Mouse (Mus musculus) forebrain, embryonic 15.5 days (tissue): Measurements from ENCODE around the gene Shisa5. TPM values are rescaled to one million over a fixed set of nuclear protein-coding genes. Genes with fewer than 3 reads are reported as not detected.

Experiments
- ATAC-seq: fragments of 200-750 bp; cut with Nextera tagmentation; replicated peaks from 2 replicates; pipeline ENCODE4 v1.8.0; 2017; ENCODE audit warnings: mild to moderate bottlenecking, moderate TSS enrichment, moderate library complexity
- H3K27ac ChIP-seq: fragments of 300-500 bp; sonication (generic); replicated peaks from 2 replicates; pipeline ENCODE4 v1.5.1; 2015; ENCODE audit warnings: mild to moderate bottlenecking, inconsistent platforms
- H3K27me3 ChIP-seq: fragments of 300-500 bp; sonication (generic); 2 replicates; pipeline ENCODE4 v1.6.1; 2015; ENCODE audit warnings: inconsistent platforms
- H3K36me3 ChIP-seq: fragments of 300-500 bp; sonication (generic); 2 replicates; pipeline ENCODE4 v1.6.1; 2015; ENCODE audit warnings: mild to moderate bottlenecking, inconsistent platforms
- H3K4me1 ChIP-seq: fragments of 300-500 bp; sonication (generic); 2 replicates; pipeline ENCODE4 v1.6.1; 2015; ENCODE audit warnings: inconsistent platforms
- H3K4me2 ChIP-seq: fragments of 300-500 bp; sonication (generic); replicated peaks from 2 replicates; pipeline ENCODE4 v1.6.1; 2015; ENCODE audit warnings: mild to moderate bottlenecking, inconsistent platforms
- H3K4me3 ChIP-seq: fragments of 300-500 bp; sonication (generic); 2 replicates; pipeline ENCODE4 v1.5.1; 2015; ENCODE audit warnings: mild to moderate bottlenecking, inconsistent platforms
- H3K9ac ChIP-seq: fragments of 300-500 bp; sonication (generic); replicated peaks from 2 replicates; pipeline ENCODE4 v1.6.1; 2015; ENCODE audit warnings: mild to moderate bottlenecking, inconsistent platforms
- H3K9me3 ChIP-seq: fragments of 300-500 bp; sonication (generic); 2 replicates; pipeline ENCODE4 v1.6.1; 2016; ENCODE audit warnings: inconsistent platforms
- WGBS: fragments of 180-500 bp; shearing (Covaris S2); methylation state at CpG from one replicate; pipeline ENCODE4 v1.1.7; 2015; ENCODE audit warnings: mixed read lengths; 5-methylcytosine and 5-hydroxymethylcytosine counted together
- polyA plus RNA-seq: library from polyadenylated mRNA; unstranded; fragments of >200 nt; fragmentation: Nextera tagmentation; extraction: Ambion mirVana; gene quantifications from 2 replicates; pipeline ENCODE4 v1.2.1, GENCODE M21; 2015

Gene Shisa5
- polyA plus RNA-seq, 1 experiment from 2014 or later: 48.0 TPM

DNA sequence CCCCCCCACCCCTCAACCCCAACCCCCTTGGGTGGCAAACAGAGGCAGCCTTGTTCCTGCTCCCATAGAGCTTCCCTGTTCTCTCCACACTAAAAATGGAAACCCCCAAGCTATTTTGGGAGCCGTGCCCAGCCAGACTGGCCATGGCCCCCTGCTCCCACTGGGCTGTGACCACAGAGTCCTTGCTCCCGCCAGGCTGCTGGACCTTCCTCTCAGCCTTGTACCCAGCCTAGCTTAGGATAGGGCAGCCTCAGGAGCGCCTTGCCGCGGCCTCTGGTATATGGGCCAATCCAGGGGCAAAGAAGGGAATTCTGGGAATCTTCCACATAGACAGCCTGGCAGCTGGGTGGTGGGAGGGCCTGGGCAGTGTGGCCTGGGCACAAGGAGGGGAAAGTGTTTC lies 59.5 kb downstream of the Shisa5 start:
- Histone ChIP-seq H3K36me3 (peaks cover 25% of the 10 kb centered on the region), H3K9me3 (no peaks in the 10 kb centered on the region), H3K4me3 (peak overlapping the region; percentile 65), H3K4me2 (peak overlapping the region; percentile 91), H3K9ac (peak overlapping the region; percentile 89), H3K4me1 (peaks cover 47% of the 10 kb centered on the region), H3K27me3 (no peaks in the 10 kb centered on the region), H3K27ac (peak overlapping the region; percentile 100)
- 38% methylated on average over 5 of the region's 5 CpGs for WGBS
- 0 out of 2 replicates have a peak, but pooled peaks have one; percentile 4 for ATAC-seq

DNA sequence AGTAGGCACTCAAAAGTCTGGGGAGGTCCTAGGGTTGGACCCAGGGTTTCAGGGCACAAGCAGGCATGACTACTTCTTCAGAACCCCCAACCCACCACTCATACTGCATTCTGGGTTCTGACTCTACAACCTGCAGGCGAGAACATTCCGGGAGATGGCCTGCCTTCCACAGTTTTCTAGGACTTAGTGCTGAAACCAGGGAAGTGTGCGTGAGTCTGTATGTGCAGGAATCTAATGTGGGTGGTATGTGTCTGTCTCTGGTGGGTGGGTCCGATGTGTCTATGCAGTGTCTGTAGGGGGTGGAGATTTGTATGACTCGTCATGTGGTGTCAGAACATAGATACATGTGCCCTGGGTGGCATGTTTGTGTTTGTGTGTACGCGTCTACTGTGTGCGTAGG lies 60.0 kb downstream of the Shisa5 start:
- peak overlapping the region; percentile 91 for H3K4me2 ChIP-seq
- 77% methylated on average over 8 of the region's 8 CpGs for WGBS
- no peak overlapping the region for H3K9ac ChIP-seq
- no peak for ATAC-seq
- no peaks in the 10 kb centered on the region for H3K27me3 ChIP-seq
- H3K27ac ChIP-seq: peak overlapping the region; percentile 100
- H3K9me3 ChIP-seq: no peaks in the 10 kb centered on the region
- H3K4me3 ChIP-seq: peak overlapping the region; percentile 65; the same call in 1 of the 2 replicates
- H3K36me3 ChIP-seq: peaks cover 29% of the 10 kb centered on the region
- H3K4me1 ChIP-seq: peaks cover 47% of the 10 kb centered on the region

DNA sequence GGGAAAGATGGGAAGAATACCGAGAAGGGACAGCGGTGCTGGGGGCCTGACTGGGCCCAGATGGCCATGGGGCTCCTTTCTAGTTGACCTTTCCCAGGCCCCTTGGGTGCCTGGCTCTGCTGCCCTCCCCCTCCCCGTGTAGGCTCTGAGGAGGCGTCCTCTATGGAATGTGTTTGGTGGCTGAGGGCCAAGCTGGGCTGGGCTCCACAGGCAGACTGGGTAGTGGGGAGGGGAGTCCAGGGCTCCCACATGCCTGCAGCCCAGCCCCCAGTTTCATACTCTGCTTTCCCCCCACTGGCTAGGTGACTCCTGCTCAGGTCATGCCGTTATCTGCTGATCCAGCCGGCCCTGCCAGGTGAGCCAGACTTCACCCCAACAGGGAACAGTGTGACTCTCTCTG lies 60.6 kb downstream of the Shisa5 start:
- H3K27me3 ChIP-seq: no peaks in the 10 kb centered on the region
- peak overlapping the region; percentile 100 for H3K27ac ChIP-seq
- H3K4me1 ChIP-seq: peaks cover 42% of the 10 kb centered on the region
- H3K36me3 ChIP-seq: peaks cover 33% of the 10 kb centered on the region
- ATAC-seq: no peak
- peak overlapping the region; percentile 91 for H3K4me2 ChIP-seq
- H3K4me3 ChIP-seq: peak overlapping the region; percentile 65; the same call in 1 of the 2 replicates
- no peaks in the 10 kb centered on the region for H3K9me3 ChIP-seq
- 43% methylated on average over 4 of the region's 6 CpGs for whole genome bisulfite sequencing
- H3K9ac ChIP-seq: 0 out of 2 replicates have a peak overlapping the region, but pooled peaks have one; percentile 2

DNA sequence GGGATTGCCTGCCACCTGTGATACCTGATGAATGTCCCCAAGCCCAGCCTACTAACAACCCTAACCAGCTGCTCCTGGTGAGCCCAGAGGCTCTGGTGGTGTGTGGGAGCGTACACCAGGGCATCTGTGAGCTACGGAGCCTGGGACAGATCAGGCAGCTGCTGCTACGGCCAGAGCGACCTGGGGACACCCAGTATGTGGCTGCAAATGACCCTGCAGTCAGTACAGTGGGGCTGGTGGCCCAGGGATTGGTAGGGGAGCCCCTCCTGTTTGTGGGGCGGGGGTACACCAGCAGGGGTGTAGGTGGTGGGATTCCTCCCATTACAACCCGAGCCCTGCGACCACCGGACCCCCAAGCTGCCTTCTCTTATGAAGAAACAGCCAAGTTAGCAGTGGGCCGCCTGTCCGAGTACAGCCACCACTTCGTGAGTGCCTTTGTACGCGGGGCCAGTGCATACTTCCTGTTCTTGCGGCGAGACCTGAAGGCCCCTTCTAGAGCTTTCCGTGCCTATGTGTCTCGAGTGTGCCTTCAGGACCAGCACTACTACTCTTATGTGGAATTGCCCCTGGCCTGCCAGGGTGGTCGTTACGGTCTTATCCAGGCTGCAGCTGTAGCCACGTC lies 62.1 kb downstream of the Shisa5 start:
- H3K36me3 ChIP-seq: peaks cover 47% of the 10 kb centered on the region
- peaks cover 41% of the 10 kb centered on the region for H3K4me1 ChIP-seq
- H3K9ac ChIP-seq: no peak overlapping the region
- H3K9me3 ChIP-seq: no peaks in the 10 kb centered on the region
- WGBS: 92% methylated on average over 20 of the region's 20 CpGs
- no peaks in the 10 kb centered on the region for H3K27me3 ChIP-seq
- no peak overlapping the region for H3K4me3 ChIP-seq
- H3K27ac ChIP-seq: no peak overlapping the region
- H3K4me2 ChIP-seq: no peak overlapping the region
- no peak for ATAC-seq

DNA sequence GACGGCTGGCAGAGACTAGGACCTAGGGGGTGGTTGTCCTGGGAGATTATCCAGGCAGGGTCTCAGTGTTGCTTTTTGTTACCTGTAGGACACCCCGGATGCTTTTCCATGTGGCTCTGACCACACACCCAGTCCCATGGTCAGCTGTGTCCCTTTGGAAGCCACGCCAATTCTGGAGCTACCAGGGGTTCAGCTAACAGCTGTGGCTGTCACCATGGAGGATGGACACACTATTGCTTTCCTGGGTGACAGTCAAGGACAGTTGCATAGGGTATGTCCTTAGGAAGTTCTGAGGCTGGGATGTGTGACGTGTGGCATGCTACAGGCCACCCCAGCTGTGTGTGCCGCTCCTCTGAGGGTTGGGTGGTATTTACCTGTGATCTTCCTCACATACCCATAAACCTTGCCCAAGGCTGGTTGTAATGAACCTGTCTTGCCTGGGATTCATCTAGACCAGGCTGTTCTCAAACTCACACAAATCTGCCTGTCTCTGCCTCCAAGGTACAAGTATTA lies 63.6 kb downstream of the Shisa5 start:
- WGBS: 91% methylated on average over 5 of the region's 5 CpGs
- Histone ChIP-seq H3K4me3 (no peak overlapping the region), H3K36me3 (peaks cover 62% of the 10 kb centered on the region)

DNA sequence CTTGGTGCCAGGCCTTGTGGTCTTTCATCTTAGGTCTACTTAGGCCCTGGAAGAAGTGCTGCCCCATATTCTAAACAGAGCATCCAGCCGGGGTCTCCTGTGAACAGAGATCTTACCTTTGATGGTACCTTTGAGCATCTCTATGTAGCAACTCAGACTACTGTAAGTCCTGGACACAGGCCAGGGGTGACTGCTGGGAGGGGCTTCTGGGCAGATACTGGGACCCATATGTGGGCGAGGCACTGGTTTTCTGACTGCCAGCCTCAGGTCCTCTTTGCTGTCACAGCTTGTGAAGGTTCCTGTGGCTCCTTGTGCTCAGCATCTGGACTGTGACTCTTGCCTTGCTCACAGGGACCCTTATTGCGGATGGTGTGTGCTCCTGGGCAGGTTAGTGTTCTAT lies 64.2 kb downstream of the Shisa5 start:
- Histone ChIP-seq H3K27ac (no peak overlapping the region), H3K4me1 (peaks cover 27% of the 10 kb centered on the region), H3K27me3 (no peaks in the 10 kb centered on the region), H3K9ac (no peak overlapping the region), H3K36me3 (peaks cover 66% of the 10 kb centered on the region), H3K9me3 (no peaks in the 10 kb centered on the region), H3K4me3 (no peak overlapping the region), H3K4me2 (no peak overlapping the region)
- WGBS: 93% methylated on average over 3 of the region's 3 CpGs
- ATAC-seq: no peak

More for the DNA sequence above, 63.6 kb downstream of the Shisa5 start:
- no peak overlapping the region for H3K27ac ChIP-seq
- no peak overlapping the region for H3K9ac ChIP-seq
- H3K27me3 ChIP-seq: no peaks in the 10 kb centered on the region
- ATAC-seq: no peak
- no peaks in the 10 kb centered on the region for H3K9me3 ChIP-seq
- no peak overlapping the region for H3K4me2 ChIP-seq
- peaks cover 33% of the 10 kb centered on the region for H3K4me1 ChIP-seq

DNA sequence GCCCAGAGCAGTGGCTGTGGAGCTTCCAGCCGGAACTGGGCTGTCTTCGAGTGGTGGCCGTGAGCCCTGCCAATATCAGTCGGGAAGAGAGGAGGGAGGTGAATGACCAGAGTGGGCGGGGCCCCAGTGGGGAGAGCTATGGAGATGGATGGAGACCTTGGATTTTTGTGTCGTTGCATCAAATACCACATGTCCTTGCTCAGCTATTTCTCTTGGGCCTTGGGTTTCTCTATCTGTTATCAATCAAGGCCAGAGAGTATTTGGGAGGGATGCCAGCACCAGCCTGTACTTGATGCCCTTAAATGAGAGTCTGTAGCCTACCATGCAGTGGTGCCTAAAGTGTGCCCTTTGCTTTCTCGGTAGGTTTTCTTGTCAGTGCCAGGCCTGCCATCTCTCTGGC lies 64.9 kb downstream of the Shisa5 start:
- peaks cover 72% of the 10 kb centered on the region for H3K36me3 ChIP-seq
- H3K4me2 ChIP-seq: no peak overlapping the region
- no peaks in the 10 kb centered on the region for H3K27me3 ChIP-seq
- H3K27ac ChIP-seq: no peak overlapping the region
- 80% methylated on average over 7 of the region's 7 CpGs for WGBS
- no peaks in the 10 kb centered on the region for H3K9me3 ChIP-seq
- no peak overlapping the region for H3K9ac ChIP-seq
- no peak overlapping the region for H3K4me3 ChIP-seq
- no peak for ATAC-seq
- H3K4me1 ChIP-seq: peaks cover 20% of the 10 kb centered on the region

DNA sequence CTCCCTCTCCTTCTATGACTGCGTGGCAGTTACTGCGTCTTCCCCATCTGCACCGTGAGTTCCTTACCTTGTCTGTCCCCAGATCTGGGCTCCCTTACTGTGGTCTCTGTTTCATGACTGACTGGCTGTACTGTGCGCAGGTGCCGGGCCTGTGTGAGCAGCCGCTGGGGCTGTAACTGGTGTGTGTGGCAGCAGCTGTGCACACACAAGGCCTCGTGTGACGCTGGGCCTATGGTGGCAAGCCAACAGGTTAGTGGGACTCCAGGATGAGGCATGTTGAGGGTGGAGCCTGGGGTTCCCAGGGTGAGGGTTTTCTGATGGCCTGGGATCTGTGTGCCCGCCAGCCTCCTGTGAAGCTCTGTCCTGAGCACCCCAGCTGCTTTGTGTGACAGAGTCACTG lies 65.7 kb downstream of the Shisa5 start:
- peaks cover 12% of the 10 kb centered on the region for H3K4me1 ChIP-seq
- H3K27ac ChIP-seq: no peak overlapping the region

DNA sequence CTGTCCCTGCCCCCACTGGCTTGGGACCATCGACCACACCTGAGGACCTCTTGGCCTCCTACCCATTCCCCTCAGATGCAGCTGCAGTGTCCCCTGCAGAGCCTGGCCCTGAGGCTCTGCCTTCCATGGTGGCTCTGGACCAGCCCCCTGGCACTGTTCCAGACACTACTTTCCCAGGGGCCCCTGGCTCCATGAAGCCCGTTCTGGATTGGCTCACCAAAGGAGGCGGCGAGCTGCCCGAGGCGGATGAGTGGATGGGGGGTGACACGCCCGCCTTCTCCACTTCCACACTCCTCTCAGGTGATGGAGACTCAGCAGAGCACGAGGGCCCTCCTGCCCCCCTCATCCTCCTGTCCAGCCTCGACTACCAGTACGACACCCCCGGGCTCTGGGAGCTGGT lies 66.6 kb downstream of the Shisa5 start:
- no peak overlapping the region for H3K4me2 ChIP-seq
- H3K36me3 ChIP-seq: peaks cover 88% of the 10 kb centered on the region
- H3K4me1 ChIP-seq: peaks cover 7% of the 10 kb centered on the region; the same call in 1 of the 2 replicates

More for the DNA sequence above, 65.7 kb downstream of the Shisa5 start:
- no peak for ATAC-seq
- no peaks in the 10 kb centered on the region for H3K27me3 ChIP-seq
- no peak overlapping the region for H3K4me2 ChIP-seq
- H3K9me3 ChIP-seq: no peaks in the 10 kb centered on the region
- H3K9ac ChIP-seq: no peak overlapping the region
- WGBS: 88% methylated on average over 9 of the region's 9 CpGs
- peaks cover 80% of the 10 kb centered on the region for H3K36me3 ChIP-seq
- H3K4me3 ChIP-seq: no peak overlapping the region

DNA sequence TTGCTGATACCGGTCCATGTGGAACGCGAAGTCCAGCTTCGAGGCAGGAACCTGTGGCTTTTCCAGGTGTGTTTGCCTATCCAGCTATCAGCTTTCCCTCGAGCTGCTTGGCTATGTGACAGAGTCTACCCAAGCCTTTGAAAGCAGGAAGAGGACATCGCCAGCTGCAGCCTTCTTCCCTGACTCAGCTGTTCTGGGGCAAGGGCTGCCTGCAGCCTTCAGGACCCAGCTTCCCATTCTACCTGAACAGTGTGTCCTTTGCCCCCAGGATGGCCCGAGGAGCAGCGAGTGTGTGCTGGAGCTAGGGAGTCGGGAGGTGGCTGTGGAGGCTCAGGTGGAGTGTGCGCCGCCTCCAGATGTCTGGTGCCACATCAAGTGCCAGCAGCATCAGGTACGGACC lies 67.3 kb downstream of the Shisa5 start:
- no peaks in the 10 kb centered on the region for H3K9me3 ChIP-seq
- ATAC-seq: no peak
- 91% methylated on average over 12 of the region's 12 CpGs for WGBS
- H3K36me3 ChIP-seq: peaks cover 88% of the 10 kb centered on the region
- no peak overlapping the region for H3K9ac ChIP-seq
- no peaks in the 10 kb centered on the region for H3K27me3 ChIP-seq
- no peak overlapping the region for H3K4me2 ChIP-seq
- peaks cover 7% of the 10 kb centered on the region; the same call in 1 of the 2 replicates for H3K4me1 ChIP-seq
- H3K4me3 ChIP-seq: no peak overlapping the region
- no peak overlapping the region for H3K27ac ChIP-seq

More for the DNA sequence above, 66.6 kb downstream of the Shisa5 start:
- H3K4me3 ChIP-seq: no peak overlapping the region
- WGBS: 49% methylated on average over 12 of the region's 12 CpGs
- H3K9me3 ChIP-seq: no peaks in the 10 kb centered on the region
- no peak overlapping the region for H3K27ac ChIP-seq
- ATAC-seq: no peak
- no peaks in the 10 kb centered on the region for H3K27me3 ChIP-seq
- no peak overlapping the region for H3K9ac ChIP-seq

DNA sequence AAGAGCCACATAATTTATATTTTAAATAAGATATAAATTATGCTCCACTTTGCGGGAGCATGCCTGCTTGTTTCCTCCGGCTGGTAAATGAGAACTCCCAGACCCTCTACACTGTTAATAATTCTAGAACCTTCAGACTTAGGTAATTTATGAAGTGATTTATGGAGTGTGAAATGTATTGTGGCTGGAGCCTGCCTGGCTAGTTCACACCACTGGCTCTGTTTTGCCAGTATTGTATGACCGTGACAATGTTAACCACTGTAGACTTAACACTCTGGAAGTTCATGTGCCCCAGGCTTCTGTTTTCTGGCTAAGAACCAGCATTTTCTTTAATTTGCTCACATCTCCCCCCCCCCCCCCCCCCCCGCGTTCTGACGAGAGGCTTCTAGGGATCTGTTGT lies 69.0 kb downstream of the Shisa5 start:
- H3K9me3 ChIP-seq: no peaks in the 10 kb centered on the region
- H3K27ac ChIP-seq: no peak overlapping the region
- no peak overlapping the region for H3K4me2 ChIP-seq
- H3K4me3 ChIP-seq: no peak overlapping the region
- H3K9ac ChIP-seq: no peak overlapping the region
- no peak for ATAC-seq
- peaks cover 93% of the 10 kb centered on the region for H3K36me3 ChIP-seq
- no peaks in the 10 kb centered on the region for H3K27me3 ChIP-seq
- 82% methylated on average over 4 of the region's 6 CpGs for WGBS
- H3K4me1 ChIP-seq: peaks cover 7% of the 10 kb centered on the region; the same call in 1 of the 2 replicates
